Mouse (Mus musculus) lung, adult 2 months (tissue): Measurements from ENCODE around the gene Cdk14.

Experiments used
- CTCF ChIP-seq: fragments of 200-500 bp; IDR thresholded peaks from 2 replicates; pipeline ENCODE4 v1.5.1; 2011; ENCODE audit warnings: mild to moderate bottlenecking, low read length, control low read depth; ENCODE audit not compliant: insufficient read depth
- POLR2A ChIP-seq: fragments of 200-500 bp; IDR thresholded peaks from 2 replicates; pipeline ENCODE4 v1.6.1; 2011; ENCODE audit warnings: low read depth, mild to moderate bottlenecking, control low read depth, low read length, borderline replicate concordance; ENCODE audit errors: extremely low read depth

- TF ChIP-seq CTCF = no peak
- TF ChIP-seq POLR2A = no peak
Measured at GRCm38 (mm10) chr5:4813357-4813756, 606.8 kb downstream of the Cdk14 start.
